Mouse (Mus musculus) intestine, embryonic 14.5 days (tissue): ENCODE measurements around the gene E2f8. TPM values are rescaled to one million over a fixed set of nuclear protein-coding genes. Genes with fewer than 3 reads are reported as not detected.

ENCODE experiments used
- ATAC-seq: fragments of 200-750 bp; cut with Nextera tagmentation; replicated peaks from 2 replicates; pipeline ENCODE4 v1.8.0; 2017; ENCODE audit warnings: low read depth, moderate number of reproducible peaks, moderate TSS enrichment, moderate library complexity; ENCODE audit not compliant: low FRiP score, low TSS enrichment
- DNase-seq: peaks from one replicate; pipeline ENCODE4 v3.0.0-alpha.2; 2018; ENCODE audit warnings: low spot score
- H3K27ac ChIP-seq: fragments of 300-500 bp; sonication (generic); 2 replicates; pipeline ENCODE4 v1.5.1; 2014; ENCODE audit warnings: low read depth, mild to moderate bottlenecking, control low read depth
- H3K27me3 ChIP-seq: fragments of 300-500 bp; sonication (generic); replicated peaks from 2 replicates; pipeline ENCODE4 v1.6.1; 2014; ENCODE audit warnings: low read length, control low read depth; ENCODE audit not compliant: control insufficient read depth, insufficient read depth
- H3K36me3 ChIP-seq: fragments of 300-500 bp; sonication (generic); 2 replicates; pipeline ENCODE4 v1.6.1; 2014; ENCODE audit warnings: low read length, control low read depth; ENCODE audit not compliant: control insufficient read depth, insufficient read depth
- H3K4me1 ChIP-seq: fragments of 300-500 bp; sonication (generic); replicated peaks from 2 replicates; pipeline ENCODE4 v1.6.1; 2014; ENCODE audit warnings: low read length, control low read depth, mixed read lengths; ENCODE audit not compliant: control insufficient read depth, insufficient read depth
- H3K4me2 ChIP-seq: fragments of 300-500 bp; sonication (generic); 2 replicates; pipeline ENCODE4 v1.6.1; 2014; ENCODE audit warnings: low read length
- H3K4me3 ChIP-seq: fragments of 300-500 bp; sonication (generic); 2 replicates; pipeline ENCODE4 v1.5.1; 2014; ENCODE audit warnings: low read depth, low read length, control low read depth, mixed read lengths
- H3K9ac ChIP-seq: fragments of 300-500 bp; sonication (generic); 2 replicates; pipeline ENCODE4 v1.6.1; 2014; ENCODE audit warnings: mild to moderate bottlenecking, low read length
- H3K9me3 ChIP-seq: fragments of 300-500 bp; sonication (generic); 2 replicates; pipeline ENCODE4 v1.6.1; 2016; ENCODE audit warnings: low read length, control low read depth; ENCODE audit not compliant: control insufficient read depth
- WGBS: fragments of 180-500 bp; shearing (Covaris S2); extraction: QIAGEN DNeasy Blood & Tissue Kit; methylation state at CpG from one replicate; pipeline ENCODE4 v1.1.7; 2014; 5-methylcytosine and 5-hydroxymethylcytosine counted together
- polyA plus RNA-seq: library from polyadenylated mRNA; unstranded; fragments of >200 nt; fragmentation: Nextera tagmentation; extraction: Ambion mirVana; gene quantifications from 2 replicates; pipeline ENCODE4 v1.2.1, GENCODE M21; 2014

E2f8 gene
- polyA plus RNA-seq, 1 experiment from 2014 or later, result 21.9 TPM

GRCm38 (mm10) chr7:48897539-48898163 lies 16.3 kb upstream of the E2f8 start:
- Histone ChIP-seq H3K36me3 (no peaks in the 10 kb centered on the region), H3K9ac (no peak overlapping the region), H3K4me3 (no peak overlapping the region), H3K4me2 (no peak overlapping the region), H3K4me1 (no peaks in the 10 kb centered on the region), H3K27ac (no peak overlapping the region), H3K9me3 (no peaks in the 10 kb centered on the region), H3K27me3 (no peaks in the 10 kb centered on the region)
- ATAC-seq, result no peak
- no peak for DNase-seq
- WGBS, result 72% methylated on average over 24 of the region's 24 CpGs

GRCm38 (mm10) chr7:48896051-48896450 lies 14.7 kb upstream of the E2f8 start:
- WGBS, result 80% methylated on average over 4 of the region's 4 CpGs
- H3K9ac ChIP-seq, result no peak overlapping the region
- no peak for ATAC-seq
- no peak overlapping the region for H3K4me2 ChIP-seq
- H3K4me1 ChIP-seq, result no peaks in the 10 kb centered on the region
- no peaks in the 10 kb centered on the region for H3K9me3 ChIP-seq
- H3K36me3 ChIP-seq, result no peaks in the 10 kb centered on the region
- DNase-seq, result no peak
- H3K27ac ChIP-seq, result no peak overlapping the region
- no peak overlapping the region for H3K4me3 ChIP-seq
- H3K27me3 ChIP-seq, result no peaks in the 10 kb centered on the region

GRCm38 (mm10) chr7:48895475-48895874 lies 14.1 kb upstream of the E2f8 start:
- Histone ChIP-seq H3K9ac (no peak overlapping the region), H3K4me2 (no peak overlapping the region), H3K27ac (no peak overlapping the region), H3K4me1 (no peaks in the 10 kb centered on the region), H3K4me3 (no peak overlapping the region), H3K27me3 (no peaks in the 10 kb centered on the region), H3K36me3 (no peaks in the 10 kb centered on the region), H3K9me3 (no peaks in the 10 kb centered on the region)
- DNase-seq (no peak), ATAC-seq (no peak)
- WGBS, result 94% methylated on average over 4 of the region's 4 CpGs

- Histone ChIP-seq H3K9ac (no peak overlapping the region), H3K4me1 (no peaks in the 10 kb centered on the region), H3K27ac (no peak overlapping the region), H3K9me3 (no peaks in the 10 kb centered on the region), H3K36me3 (no peaks in the 10 kb centered on the region), H3K27me3 (no peaks in the 10 kb centered on the region), H3K4me2 (no peak overlapping the region), H3K4me3 (no peak overlapping the region)
- WGBS, result 60% methylated on average over 6 of the region's 6 CpGs
- ATAC-seq (no peak), DNase-seq (no peak)
Measured at GRCm38 (mm10) chr7:48894763-48895162, 13.4 kb upstream of the E2f8 start.

- no peaks in the 10 kb centered on the region for H3K36me3 ChIP-seq
- no peaks in the 10 kb centered on the region for H3K27me3 ChIP-seq
- peak; percentile 88 for DNase-seq
- 0 out of 2 replicates have a peak, but pooled peaks have one; percentile 43 for ATAC-seq
- WGBS, result 1% methylated on average over 6 of the region's 6 CpGs
- H3K9ac ChIP-seq, result no peak overlapping the region
- no peak overlapping the region for H3K27ac ChIP-seq
- H3K4me1 ChIP-seq, result no peaks in the 10 kb centered on the region
- H3K4me2 ChIP-seq, result no peak overlapping the region
- no peaks in the 10 kb centered on the region for H3K9me3 ChIP-seq
- H3K4me3 ChIP-seq, result no peak overlapping the region
Measured at GRCm38 (mm10) chr7:48894152-48894551, 12.8 kb upstream of the E2f8 start.

- Histone ChIP-seq H3K4me2 (no peak overlapping the region), H3K9me3 (no peaks in the 10 kb centered on the region), H3K36me3 (no peaks in the 10 kb centered on the region), H3K9ac (no peak overlapping the region), H3K27me3 (no peaks in the 10 kb centered on the region), H3K4me3 (no peak overlapping the region), H3K27ac (no peak overlapping the region), H3K4me1 (peaks cover 5% of the 10 kb centered on the region)
- ATAC-seq, result no peak
- DNase-seq, result no peak
- WGBS, result 90% methylated on average over 7 of the region's 7 CpGs
Measured at GRCm38 (mm10) chr7:48893093-48893492, 11.7 kb upstream of the E2f8 start.

GRCm38 (mm10) chr7:48891029-48891428 lies 9.6 kb upstream of the E2f8 start:
- no peak for ATAC-seq
- DNase-seq, result no peak
- 76% methylated on average over 5 of the region's 5 CpGs for WGBS
- H3K27me3 ChIP-seq, result no peaks in the 10 kb centered on the region
- no peak overlapping the region for H3K9ac ChIP-seq
- no peaks in the 10 kb centered on the region for H3K9me3 ChIP-seq
- H3K4me1 ChIP-seq, result peaks cover 9% of the 10 kb centered on the region
- no peak overlapping the region for H3K4me3 ChIP-seq
- no peaks in the 10 kb centered on the region for H3K36me3 ChIP-seq
- H3K4me2 ChIP-seq, result no peak overlapping the region
- no peak overlapping the region for H3K27ac ChIP-seq

GRCm38 (mm10) chr7:48888751-48889150 lies 7.4 kb upstream of the E2f8 start:
- Histone ChIP-seq H3K27ac (no peak overlapping the region), H3K4me1 (peaks cover 9% of the 10 kb centered on the region), H3K4me2 (no peak overlapping the region), H3K9ac (no peak overlapping the region), H3K27me3 (0 out of 2 replicates have a peak, but pooled peaks cover under 1% of the 10 kb centered on the region), H3K9me3 (no peaks in the 10 kb centered on the region), H3K36me3 (no peaks in the 10 kb centered on the region), H3K4me3 (no peak overlapping the region)
- 76% methylated on average over 2 of the region's 2 CpGs for WGBS
- no peak for ATAC-seq
- DNase-seq, result no peak

GRCm38 (mm10) chr7:48887973-48888372 lies 6.6 kb upstream of the E2f8 start:
- H3K4me1 ChIP-seq, result peaks cover 9% of the 10 kb centered on the region
- 32% methylated on average over 8 of the region's 8 CpGs for WGBS
- ATAC-seq (no peak), DNase-seq (no peak)
- H3K9me3 ChIP-seq, result no peaks in the 10 kb centered on the region
- H3K27ac ChIP-seq, result no peak overlapping the region
- H3K4me2 ChIP-seq, result no peak overlapping the region
- H3K4me3 ChIP-seq, result no peak overlapping the region
- 0 out of 2 replicates have a peak, but pooled peaks cover 3% of the 10 kb centered on the region for H3K27me3 ChIP-seq
- H3K9ac ChIP-seq, result no peak overlapping the region
- no peaks in the 10 kb centered on the region for H3K36me3 ChIP-seq
